Mouse (Mus musculus) myocyte (in vitro differentiated cells): ENCODE data around the gene Ccdc171. TPM values are rescaled to one million over a fixed set of nuclear protein-coding genes. Genes with fewer than 3 reads are reported as not detected.
A peak's percentile ranks its signal among the peaks of the same experiment; 100 is the strongest.
"Not testable (repeated sequence)": the region's sequence is repeated elsewhere in the genome, so short reads cannot be mapped to it uniquely, and the experiment has no call there.

ENCODE experiments used
- H3K27me3 ChIP-seq: one replicate; pipeline ENCODE4 v1.6.1; 2011; ENCODE audit not compliant: control insufficient read depth, insufficient read depth, insufficient read length
- H3K36me3 ChIP-seq: one replicate; pipeline ENCODE4 v1.6.1; 2011; ENCODE audit not compliant: control insufficient read depth, insufficient read depth
- H3K4me2 ChIP-seq: one replicate; pipeline ENCODE4 v1.6.1; 2011; ENCODE audit warnings: low read depth, control low read depth
- H3K4me3 ChIP-seq: one replicate; pipeline ENCODE4 v1.5.1; 2011; ENCODE audit warnings: mild to moderate bottlenecking, control low read depth, moderate library complexity
- H3K79me2 ChIP-seq: one replicate; pipeline ENCODE4 v1.6.1; 2011; ENCODE audit not compliant: control insufficient read depth, insufficient read depth
- H3ac ChIP-seq: one replicate; pipeline ENCODE4 v1.6.1; 2011; ENCODE audit not compliant: control insufficient read depth, insufficient read length
- CEBPB ChIP-seq: IDR thresholded peaks from 2 replicates; pipeline ENCODE4 v1.6.1; 2011; ENCODE audit warnings: mild to moderate bottlenecking, moderate library complexity; ENCODE audit not compliant: poor library complexity, insufficient read depth, severe bottlenecking
- E2F4 ChIP-seq: IDR thresholded peaks from one replicate; pipeline ENCODE4 v1.6.1; 2011; ENCODE audit warnings: mild to moderate bottlenecking, control low read depth, moderate library complexity; ENCODE audit not compliant: insufficient read depth
- MAX ChIP-seq: IDR thresholded peaks from one replicate; pipeline ENCODE4 v1.6.1; 2011; ENCODE audit warnings: low read depth, mild to moderate bottlenecking, control low read depth
- MYOD1 ChIP-seq, 3 experiments: IDR thresholded peaks; one replicate each; pipeline ENCODE4 v1.6.1; 2011; ENCODE audit warnings: control low read depth in 2 of 3, low read depth in 2 of 3, mild to moderate bottlenecking in 2 of 3, moderate library complexity in 1 of 3; ENCODE audit not compliant: insufficient read length in 2 of 3, control insufficient read depth in 1 of 3
- MYOG ChIP-seq, 3 experiments: IDR thresholded peaks; one replicate each; pipeline ENCODE4 v1.6.1; 2011; ENCODE audit warnings: control low read depth in 2 of 3, low read depth in 2 of 3, mild to moderate bottlenecking in 2 of 3; ENCODE audit not compliant: insufficient read length in 2 of 3, control insufficient read depth in 1 of 3, insufficient read depth in 1 of 3
- POLR2A ChIP-seq: IDR thresholded peaks from one replicate; pipeline ENCODE4 v1.6.1; 2011; ENCODE audit warnings: low read depth, mild to moderate bottlenecking, control low read depth, moderate library complexity; ENCODE audit not compliant: insufficient read length
- POLR2AphosphoS2 ChIP-seq: IDR thresholded peaks from one replicate; pipeline ENCODE4 v1.6.1; 2011; ENCODE audit warnings: low read depth, control low read depth; ENCODE audit not compliant: insufficient read length
- REST ChIP-seq: IDR thresholded peaks from one replicate; pipeline ENCODE4 v1.6.1; 2011; ENCODE audit warnings: mild to moderate bottlenecking, control low read depth, moderate library complexity; ENCODE audit not compliant: insufficient read depth, insufficient read length
- SRF ChIP-seq: IDR thresholded peaks from one replicate; pipeline ENCODE4 v1.6.1; 2011; ENCODE audit warnings: low read depth; ENCODE audit not compliant: control insufficient read depth, insufficient read length
- TCF12 ChIP-seq: IDR thresholded peaks from one replicate; pipeline ENCODE4 v1.6.1; 2011; ENCODE audit warnings: mild to moderate bottlenecking, control low read depth; ENCODE audit not compliant: poor library complexity, insufficient read depth, severe bottlenecking
- TCF3 ChIP-seq: IDR thresholded peaks from one replicate; pipeline ENCODE4 v1.6.1; 2011; ENCODE audit warnings: low read depth, control low read depth; ENCODE audit not compliant: insufficient read length
- USF1 ChIP-seq: IDR thresholded peaks from one replicate; pipeline ENCODE4 v1.6.1; 2011; ENCODE audit warnings: low read depth, mild to moderate bottlenecking, control low read depth, moderate library complexity
- polyA plus RNA-seq: library from polyadenylated mRNA; unstranded; fragments of >200 nt; fragmentation: generic; extraction: Trizol; gene quantifications from one replicate; pipeline ENCODE4 v1.2.1, GENCODE M21; 2012; ENCODE audit warnings: missing spikeins

Ccdc171 gene
- polyA plus RNA-seq, 1 experiment, result 0.26 TPM

- peak overlapping the region; percentile 77 for H3K4me2 ChIP-seq
- H3ac ChIP-seq, result peak overlapping the region; percentile 15
- no peak for TF ChIP-seq MYOG (IDR thresholded peaks at IDR 0.05; ENCODE audit: control insufficient read depth in 1 of 3, insufficient read depth in 1 of 3, insufficient read length in 2 of 3, low read depth in 2 of 3)
- no peak for TF ChIP-seq TCF3
- no peak for TF ChIP-seq TCF12
- TF ChIP-seq POLR2AphosphoS2, result no peak
- peak overlapping the region; percentile 78 for H3K4me3 ChIP-seq
- no peaks in the 10 kb centered on the region for H3K36me3 ChIP-seq
- H3K79me2 ChIP-seq, result no peaks in the 10 kb centered on the region
- H3K27me3 ChIP-seq, result no peaks in the 10 kb centered on the region
Measured at GRCm38 (mm10) chr4:83524456-83524842, 896 bp upstream of the Ccdc171 start.

- Histone ChIP-seq H3K36me3 (no peaks in the 10 kb centered on the region), H3K79me2 (no peaks in the 10 kb centered on the region), H3K27me3 (no peaks in the 10 kb centered on the region), H3ac (peak overlapping the region; percentile 15), H3K4me3 (peak overlapping the region; percentile 78), H3K4me2 (peak overlapping the region; percentile 91)
- no peak for TF ChIP-seq MAX
- no peak for TF ChIP-seq USF1
- no peak for TF ChIP-seq MYOD1 (IDR thresholded peaks at IDR 0.05; ENCODE audit: control insufficient read depth in 1 of 3, insufficient read length in 2 of 3, low read depth in 2 of 3)
- TF ChIP-seq TCF12, result no peak
- no peak for TF ChIP-seq CEBPB
- TF ChIP-seq TCF3, result no peak
- TF ChIP-seq REST, result no peak
- TF ChIP-seq POLR2A, result no peak
Measured at GRCm38 (mm10) chr4:83525690-83526055, 328 bp downstream of the Ccdc171 start.

DNA sequence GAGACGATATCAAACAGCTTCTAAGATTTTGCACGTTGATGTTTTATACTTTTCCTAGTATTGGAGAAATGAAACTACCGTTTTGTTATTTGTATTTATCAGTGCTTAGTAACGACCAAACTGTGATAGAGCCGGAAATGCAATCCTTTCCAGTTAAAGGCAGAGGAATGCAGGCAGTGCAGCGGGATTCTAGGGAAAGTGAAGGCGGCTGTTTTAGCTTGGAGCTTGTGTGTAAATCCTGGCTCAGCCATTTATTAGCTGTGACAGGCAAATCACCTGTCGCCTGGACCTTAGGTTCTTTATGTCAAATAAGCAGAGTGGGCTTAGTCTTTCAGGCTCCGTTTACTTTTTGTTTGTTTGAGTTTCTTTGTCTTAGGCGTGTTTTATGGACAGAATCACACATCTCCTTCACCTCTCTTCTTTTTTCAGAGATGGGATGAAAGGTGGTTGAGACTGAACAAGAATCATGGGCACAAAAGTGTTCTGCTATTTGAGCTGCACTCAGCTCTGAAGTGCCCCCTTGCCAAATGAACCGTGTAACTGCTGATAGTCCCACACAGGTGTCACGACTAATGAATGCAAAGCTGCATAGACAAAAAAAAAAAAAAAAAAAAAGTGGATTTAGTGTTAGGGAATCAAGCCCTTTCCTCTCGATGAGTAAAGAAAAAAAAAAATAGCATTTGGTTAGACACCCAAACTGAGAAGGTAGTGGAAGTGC lies 1.1 kb downstream of the Ccdc171 start:
- Histone ChIP-seq H3K4me2 (peak overlapping the region; percentile 91), H3K27me3 (no peaks in the 10 kb centered on the region), H3K36me3 (no peaks in the 10 kb centered on the region), H3ac (peak overlapping the region; percentile 15), H3K4me3 (peak overlapping the region; percentile 78), H3K79me2 (no peaks in the 10 kb centered on the region)
- TF ChIP-seq REST (no peak), SRF (no peak), MYOG (IDR thresholded peaks at IDR 0.05; ENCODE audit: control insufficient read depth in 1 of 3, insufficient read depth in 1 of 3, insufficient read length in 2 of 3, low read depth in 2 of 3) (no peak), POLR2A (no peak), POLR2AphosphoS2 (no peak), USF1 (no peak), TCF3 (no peak), CEBPB (no peak), MYOD1 (IDR thresholded peaks at IDR 0.05; ENCODE audit: control insufficient read depth in 1 of 3, insufficient read length in 2 of 3, low read depth in 2 of 3) (no peak), MAX (no peak), TCF12 (no peak)

DNA sequence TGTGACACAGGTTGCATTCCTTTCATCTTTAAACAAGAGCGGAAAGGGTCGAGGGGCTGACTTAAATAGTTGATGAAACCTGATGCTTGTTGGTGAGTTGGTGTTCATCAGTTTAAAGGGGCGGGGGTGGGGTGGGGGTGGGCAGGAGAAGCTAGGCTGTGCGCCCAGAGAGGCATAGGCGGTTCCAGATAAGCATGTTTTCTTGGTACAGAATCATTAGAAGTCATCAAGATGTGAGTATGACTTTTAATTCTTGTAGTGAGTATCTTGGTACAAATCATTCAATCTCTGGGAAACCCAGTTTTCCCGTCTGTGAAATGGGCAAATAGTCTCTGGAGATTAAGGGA lies 1.6 kb downstream of the Ccdc171 start:
- Histone ChIP-seq H3K79me2 (no peaks in the 10 kb centered on the region), H3ac (no peak overlapping the region), H3K27me3 (no peaks in the 10 kb centered on the region), H3K4me2 (no peak overlapping the region), H3K36me3 (no peaks in the 10 kb centered on the region), H3K4me3 (no peak overlapping the region)
- no peak for TF ChIP-seq USF1
- no peak for TF ChIP-seq POLR2AphosphoS2
- no peak for TF ChIP-seq TCF3
- no peak for TF ChIP-seq E2F4
- no peak for TF ChIP-seq MYOD1 (IDR thresholded peaks at IDR 0.05; ENCODE audit: control insufficient read depth in 1 of 3, insufficient read length in 2 of 3, low read depth in 2 of 3)
- TF ChIP-seq MYOG (IDR thresholded peaks at IDR 0.05; ENCODE audit: control insufficient read depth in 1 of 3, insufficient read depth in 1 of 3, insufficient read length in 2 of 3, low read depth in 2 of 3), result no peak
- TF ChIP-seq POLR2A, result no peak
- no peak for TF ChIP-seq TCF12
- TF ChIP-seq CEBPB, result no peak
- TF ChIP-seq SRF, result no peak
- no peak for TF ChIP-seq MAX

GRCm38 (mm10) chr4:83527921-83528320 lies 2.6 kb downstream of the Ccdc171 start:
- no peaks in the 10 kb centered on the region for H3K27me3 ChIP-seq
- H3ac ChIP-seq, result no peak overlapping the region
- H3K36me3 ChIP-seq, result no peaks in the 10 kb centered on the region
- H3K4me2 ChIP-seq, result no peak overlapping the region
- H3K79me2 ChIP-seq, result no peaks in the 10 kb centered on the region
- no peak for TF ChIP-seq E2F4
- no peak for TF ChIP-seq TCF12
- no peak for TF ChIP-seq SRF
- no peak for TF ChIP-seq POLR2A
- no peak for TF ChIP-seq USF1
- TF ChIP-seq MAX, result no peak
- TF ChIP-seq TCF3, result no peak
- no peak for TF ChIP-seq CEBPB
- TF ChIP-seq POLR2AphosphoS2, result no peak
- TF ChIP-seq MYOD1 (IDR thresholded peaks at IDR 0.05; ENCODE audit: control insufficient read depth in 1 of 3, insufficient read length in 2 of 3, low read depth in 2 of 3), result no peak
- no peak for TF ChIP-seq REST
- no peak for TF ChIP-seq MYOG (IDR thresholded peaks at IDR 0.05; ENCODE audit: control insufficient read depth in 1 of 3, insufficient read depth in 1 of 3, insufficient read length in 2 of 3, low read depth in 2 of 3)
- no peak overlapping the region for H3K4me3 ChIP-seq

DNA sequence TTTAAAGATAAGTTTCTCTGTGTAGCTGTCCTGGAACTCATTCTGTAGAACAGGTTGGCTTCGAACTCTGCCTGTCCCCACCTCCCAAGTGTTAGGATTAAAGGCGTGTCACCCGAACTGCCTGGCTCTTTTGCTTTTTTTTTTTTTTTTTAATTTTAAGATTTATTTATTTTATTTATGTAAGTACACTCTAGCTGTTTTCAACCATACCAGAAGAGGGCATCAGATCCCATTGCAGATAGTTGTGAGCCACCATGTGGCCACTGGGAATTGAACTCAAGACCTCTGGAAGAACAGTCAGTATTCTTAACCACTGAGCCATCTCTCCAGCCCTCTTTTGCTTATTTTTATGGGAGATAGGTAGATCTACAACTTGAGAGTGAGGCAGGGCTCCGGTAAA lies 4.7 kb downstream of the Ccdc171 start:
- not testable (repeated sequence) for H3K27me3 ChIP-seq, H3K4me2 ChIP-seq

More for the DNA sequence above, 4.7 kb downstream of the Ccdc171 start:
- H3K36me3 ChIP-seq, H3ac ChIP-seq, H3K79me2 ChIP-seq, H3K4me3 ChIP-seq: not testable (repeated sequence)
